Mouse (Mus musculus) adrenal gland, postnatal 25 days (tissue): ENCODE results near the gene Cct8. TPM values are rescaled to one million over a fixed set of nuclear protein-coding genes. Genes with fewer than 3 reads are reported as not detected.
A peak's percentile ranks its signal among the peaks of the same experiment; 100 is the strongest.
"Not testable (repeated sequence)": the region's sequence is repeated elsewhere in the genome, so short reads cannot be mapped to it uniquely, and the experiment has no call there.

Experiments used
- DNase-seq: peaks from one replicate; pipeline ENCODE4 v3.0.0; 2021; ENCODE audit warnings: mixed read lengths
- long read RNA-seq: library from polyadenylated mRNA; stranded (forward); transcript quantifications from one replicate; pipeline ENCODE4 v2.0.0, GENCODE M21; 2021
- total RNA-seq: library from RNA; stranded (reverse); gene quantifications from 2 replicates; pipeline ENCODE4 v1.2.3, GENCODE M21; 2021

The Cct8 gene
- total RNA-seq, result 203 and 229 TPM in 2 replicates
- long read RNA-seq, transcript Cct8-201 (15 exons, 2,394 nt), result major isoform, 377 of 408 reads
- long read RNA-seq, partial matches to known transcripts, result 6 of 408 reads
- long read RNA-seq, other reads (novel, unspliced or antisense), result 25 of 408 reads

- DNase-seq, result peak; percentile 97
These were observed at the start of gene Cct8 for GRCm38 (mm10) chr16:87495716-87496447. TSS of gene Cct8 (minus strand) at chr16:87495873.

GRCm38 (mm10) chr16:87528755-87529154, 33.1 kb upstream of the Cct8 start:
- DNase-seq, result no peak

- DNase-seq, result no peak
These were observed 32.0 kb upstream of the Cct8 start for GRCm38 (mm10) chr16:87527553-87528249.

GRCm38 (mm10) chr16:87524228-87524627, 28.6 kb upstream of the Cct8 start:
- no peak for DNase-seq

GRCm38 (mm10) chr16:87512331-87512730, 16.7 kb upstream of the Cct8 start:
- no peak for DNase-seq

GRCm38 (mm10) chr16:87511706-87512105, 16.0 kb upstream of the Cct8 start:
- no peak for DNase-seq

GRCm38 (mm10) chr16:87501304-87502078, 5.8 kb upstream of the Cct8 start:
- DNase-seq, result peak; percentile 10

- no peak for DNase-seq
These were observed 3.9 kb upstream of the Cct8 start for GRCm38 (mm10) chr16:87499556-87499955.

GRCm38 (mm10) chr16:87497171-87497570, 1.5 kb upstream of the Cct8 start:
- no peak for DNase-seq

GRCm38 (mm10) chr16:87496728-87497127, 1.1 kb upstream of the Cct8 start:
- DNase-seq, result no peak

GRCm38 (mm10) chr16:87494955-87495655, 568 bp downstream of the Cct8 start:
- DNase-seq, result no peak

- not testable (repeated sequence) for DNase-seq
These were observed 3.4 kb downstream of the Cct8 start for GRCm38 (mm10) chr16:87492191-87492792.

- DNase-seq, result no peak
These were observed 7.1 kb downstream of the Cct8 start for GRCm38 (mm10) chr16:87488605-87489004.

GRCm38 (mm10) chr16:87486739-87487138, 8.9 kb downstream of the Cct8 start:
- no peak for DNase-seq

GRCm38 (mm10) chr16:87484367-87484766, 11.3 kb downstream of the Cct8 start:
- no peak for DNase-seq

GRCm38 (mm10) chr16:87470579-87470978, 25.1 kb downstream of the Cct8 start:
- no peak for DNase-seq

- DNase-seq, result no peak
These were observed 36.9 kb downstream of the Cct8 start for GRCm38 (mm10) chr16:87458752-87459151.

- no peak for DNase-seq
These were observed 40.5 kb downstream of the Cct8 start for GRCm38 (mm10) chr16:87455180-87455611.

GRCm38 (mm10) chr16:87454419-87455179, 41.1 kb downstream of the Cct8 start, which contains the start of gene Usp16:
TSS of gene Usp16 (plus strand) at chr16:87454703.
- peak; percentile 95 for DNase-seq

- DNase-seq, result no peak
These were observed 42.4 kb downstream of the Cct8 start for GRCm38 (mm10) chr16:87453226-87453625.

- DNase-seq, result no peak
These were observed 50.1 kb downstream of the Cct8 start for GRCm38 (mm10) chr16:87445528-87445927.
